Mouse (Mus musculus) urinary bladder, postnatal 25 days (tissue): Measurements from ENCODE around the gene BC049762.

ENCODE experiments used
- DNase-seq: peaks from one replicate; pipeline ENCODE4 v3.0.0; 2022; ENCODE audit warnings: low spot score

The BC049762 gene

DNA sequence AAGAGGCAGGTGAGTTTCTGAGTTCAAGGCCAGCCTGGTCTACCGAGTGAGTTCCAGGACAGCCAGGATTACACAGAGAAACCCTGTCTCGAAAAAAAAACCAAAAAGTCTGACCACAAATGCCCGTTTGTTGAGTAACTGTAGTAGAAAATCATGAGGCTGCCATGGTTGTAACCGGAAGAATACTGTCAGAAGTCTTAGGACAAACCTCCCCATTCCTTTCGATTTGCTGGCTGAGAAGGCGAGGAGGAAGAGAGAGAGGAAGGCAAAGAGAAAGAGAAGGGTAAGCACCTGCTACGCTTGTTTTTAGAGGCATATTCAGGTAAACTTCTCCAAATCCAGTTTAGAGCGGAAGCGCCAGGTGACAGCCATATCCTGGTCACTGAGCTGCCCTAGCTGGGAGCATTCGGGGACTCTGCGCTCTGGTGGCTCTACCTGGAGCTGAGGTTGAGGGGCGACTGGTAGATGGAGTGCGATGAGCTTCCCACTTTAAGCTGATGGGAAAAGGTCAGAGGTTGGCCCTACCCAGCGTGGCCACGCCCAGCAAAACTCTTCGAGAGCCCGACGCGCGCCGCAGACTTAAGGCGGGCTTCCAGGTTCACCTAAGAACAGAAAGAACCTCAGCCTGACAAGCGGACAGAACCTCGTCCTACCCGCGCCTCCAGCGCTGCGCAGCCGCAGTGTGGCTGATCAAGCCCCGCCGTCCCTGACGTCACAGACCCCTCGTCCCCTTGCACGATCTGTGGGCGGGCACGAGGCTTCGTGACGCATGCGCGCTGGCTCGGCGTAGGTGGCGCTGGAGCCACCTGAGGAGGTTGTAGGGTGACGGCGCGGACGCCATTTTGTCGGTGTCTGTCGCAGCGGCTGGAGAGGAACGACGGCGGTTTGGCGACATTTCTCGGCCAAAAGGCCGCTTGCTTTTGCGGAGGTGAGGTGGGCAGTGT, at the start of gene BC049762:
BC049762 (minus strand) TSS at position 705 of the 944 bp plus-strand sequence.
- DNase-seq, result peak; percentile 99

DNA sequence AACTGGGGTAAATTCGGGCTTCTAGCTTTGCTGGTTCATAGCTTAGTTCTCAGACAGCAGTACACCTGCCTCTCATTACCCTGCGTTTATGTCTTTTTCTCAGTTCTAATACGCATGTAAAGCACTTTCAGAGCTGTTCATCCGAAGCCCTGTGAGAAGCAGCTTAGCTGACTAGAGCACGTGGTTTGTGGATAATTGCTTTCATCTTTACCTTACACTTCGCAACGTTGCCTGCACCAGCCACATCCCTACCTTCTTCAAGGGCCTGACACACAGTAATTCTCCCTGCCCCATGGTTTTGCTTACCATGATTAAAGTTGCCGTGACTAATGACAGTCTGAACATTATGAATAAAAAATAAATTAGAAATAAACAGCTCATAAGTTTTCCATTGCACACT, 49.0 kb upstream of the BC049762 start:
- DNase-seq, result no peak

DNA sequence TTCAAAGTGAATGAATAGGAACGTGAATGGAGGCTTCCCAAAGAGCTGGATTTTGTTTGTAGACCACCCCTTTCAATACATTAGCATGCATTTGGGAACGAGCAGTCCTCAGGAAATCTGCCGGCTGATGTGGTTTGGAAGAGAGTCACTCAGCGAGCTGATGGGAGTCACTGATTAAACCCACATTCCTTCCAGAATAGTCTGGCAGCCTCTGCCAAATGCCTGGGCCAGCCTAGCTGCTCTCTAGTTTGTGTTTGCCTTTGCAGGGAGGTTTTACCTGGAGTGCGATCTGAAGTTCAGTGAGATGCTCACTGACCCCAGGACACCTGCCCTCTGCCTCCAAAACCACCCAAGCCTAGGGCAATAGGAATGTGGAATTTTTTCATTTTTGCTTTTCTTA, 45.5 kb upstream of the BC049762 start:
- no peak for DNase-seq

DNA sequence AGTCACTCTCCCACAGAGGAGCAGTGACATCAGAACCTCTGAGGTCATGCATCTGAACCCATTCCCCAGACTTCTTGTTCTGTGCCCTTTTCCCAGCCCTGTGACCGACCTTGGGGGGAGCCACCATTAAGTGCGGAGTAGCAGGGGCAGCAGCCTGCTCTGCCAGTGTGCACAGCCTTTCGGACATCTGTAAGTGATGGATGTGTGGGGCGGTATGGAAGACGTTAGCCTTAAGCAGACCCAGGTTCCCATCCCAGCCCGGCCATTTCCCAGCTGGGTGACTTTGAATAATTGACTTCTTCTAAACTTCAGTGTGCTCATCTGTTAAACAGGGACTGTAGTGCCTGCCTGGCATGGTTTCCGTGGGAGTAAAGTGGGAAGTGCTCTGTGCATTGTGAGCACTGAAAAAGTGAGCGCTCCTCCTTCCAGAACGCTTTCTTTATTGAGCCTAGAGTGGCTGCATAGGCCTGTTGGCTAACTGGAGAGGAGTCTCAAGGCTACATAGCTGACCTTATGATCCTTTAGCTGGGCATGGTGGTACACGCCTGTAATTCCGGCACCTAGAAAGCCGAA, 41.2 kb upstream of the BC049762 start:
- no peak for DNase-seq

DNA sequence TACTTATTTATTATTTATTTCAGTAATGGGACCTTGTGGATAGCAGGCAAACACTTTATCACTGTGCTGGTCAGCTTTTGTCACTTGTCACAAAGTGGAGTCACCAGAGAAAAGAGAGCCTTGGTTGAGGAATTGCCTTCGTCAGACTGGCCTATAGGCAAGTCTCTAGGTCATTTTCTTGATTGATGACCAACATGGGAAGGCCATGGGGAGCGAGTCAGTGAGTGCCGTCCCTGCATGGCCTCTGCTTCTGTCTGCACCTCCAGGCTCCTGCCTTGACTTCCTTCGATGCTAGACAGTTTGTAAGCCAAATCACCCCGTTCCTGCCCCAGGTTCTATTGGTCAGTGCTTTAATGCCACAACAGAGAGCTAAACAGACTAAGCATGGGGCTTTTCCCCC, 39.5 kb upstream of the BC049762 start:
- no peak for DNase-seq

DNA sequence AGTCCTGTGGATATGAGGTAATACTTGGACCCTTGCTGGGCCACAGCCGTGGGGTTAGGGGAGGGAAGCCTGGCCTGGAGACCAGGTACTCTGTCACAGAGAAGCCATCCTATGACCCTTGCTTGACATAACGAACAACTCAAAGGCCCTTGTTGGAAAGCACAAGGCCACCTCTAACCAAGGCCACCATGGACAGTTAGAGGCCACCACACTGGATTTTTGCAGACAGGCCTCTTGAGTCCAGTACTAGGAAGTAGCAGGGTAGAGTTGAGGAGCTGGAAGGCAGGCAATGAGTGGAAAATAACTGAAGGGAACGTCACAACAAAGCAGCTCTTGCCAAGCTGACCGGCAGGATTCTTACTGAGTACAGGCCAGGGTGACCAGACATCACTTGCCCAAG, 35.8 kb upstream of the BC049762 start:
- no peak for DNase-seq

DNA sequence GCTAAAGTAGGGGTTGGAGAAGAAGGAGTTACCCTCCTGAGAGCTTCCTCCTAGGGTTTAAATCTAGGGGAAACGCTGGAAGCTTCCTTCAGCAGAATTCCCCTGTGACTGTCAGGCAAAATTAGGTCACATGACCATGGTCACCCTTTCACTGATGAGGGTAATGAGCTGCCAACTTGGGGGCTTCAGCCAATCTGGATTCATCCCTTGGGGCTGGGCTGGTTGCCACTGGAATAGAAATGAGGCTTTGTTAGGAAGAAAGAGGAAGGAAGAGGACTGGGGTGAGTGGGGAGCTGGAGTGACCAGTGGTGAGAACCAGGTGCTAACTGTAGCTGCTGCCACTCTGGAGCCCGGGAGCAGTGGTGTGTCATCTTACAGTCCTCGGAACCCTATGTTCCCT, 32.9 kb upstream of the BC049762 start:
- DNase-seq, result no peak

DNA sequence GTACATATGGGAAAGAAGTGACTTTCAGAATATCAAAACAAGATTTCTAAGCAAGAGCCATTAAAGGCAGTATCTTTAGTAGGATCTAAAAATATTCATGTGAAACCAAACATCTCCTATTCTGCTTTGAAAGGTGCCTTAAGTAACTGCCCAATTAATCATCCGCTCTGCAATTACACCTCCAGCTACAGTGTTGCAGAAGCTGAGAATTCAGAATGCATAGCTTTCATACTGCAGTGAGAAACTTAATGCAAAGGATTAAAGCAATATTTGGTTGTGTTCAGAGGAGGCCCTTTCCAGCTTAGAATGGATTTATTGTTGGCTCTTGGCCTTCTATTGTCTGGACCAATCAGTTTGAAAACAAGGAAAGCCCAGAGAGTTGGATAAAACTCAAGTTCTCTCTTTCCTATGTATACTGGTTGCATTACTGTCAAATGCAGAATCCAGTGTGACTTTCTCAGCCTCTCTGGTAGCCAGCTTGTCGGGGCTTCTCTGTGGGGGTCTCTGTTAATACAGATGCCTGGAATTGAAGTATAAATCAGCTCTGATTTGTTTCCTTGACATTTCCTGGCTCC, 31.2 kb upstream of the BC049762 start:
- DNase-seq, result no peak

DNA sequence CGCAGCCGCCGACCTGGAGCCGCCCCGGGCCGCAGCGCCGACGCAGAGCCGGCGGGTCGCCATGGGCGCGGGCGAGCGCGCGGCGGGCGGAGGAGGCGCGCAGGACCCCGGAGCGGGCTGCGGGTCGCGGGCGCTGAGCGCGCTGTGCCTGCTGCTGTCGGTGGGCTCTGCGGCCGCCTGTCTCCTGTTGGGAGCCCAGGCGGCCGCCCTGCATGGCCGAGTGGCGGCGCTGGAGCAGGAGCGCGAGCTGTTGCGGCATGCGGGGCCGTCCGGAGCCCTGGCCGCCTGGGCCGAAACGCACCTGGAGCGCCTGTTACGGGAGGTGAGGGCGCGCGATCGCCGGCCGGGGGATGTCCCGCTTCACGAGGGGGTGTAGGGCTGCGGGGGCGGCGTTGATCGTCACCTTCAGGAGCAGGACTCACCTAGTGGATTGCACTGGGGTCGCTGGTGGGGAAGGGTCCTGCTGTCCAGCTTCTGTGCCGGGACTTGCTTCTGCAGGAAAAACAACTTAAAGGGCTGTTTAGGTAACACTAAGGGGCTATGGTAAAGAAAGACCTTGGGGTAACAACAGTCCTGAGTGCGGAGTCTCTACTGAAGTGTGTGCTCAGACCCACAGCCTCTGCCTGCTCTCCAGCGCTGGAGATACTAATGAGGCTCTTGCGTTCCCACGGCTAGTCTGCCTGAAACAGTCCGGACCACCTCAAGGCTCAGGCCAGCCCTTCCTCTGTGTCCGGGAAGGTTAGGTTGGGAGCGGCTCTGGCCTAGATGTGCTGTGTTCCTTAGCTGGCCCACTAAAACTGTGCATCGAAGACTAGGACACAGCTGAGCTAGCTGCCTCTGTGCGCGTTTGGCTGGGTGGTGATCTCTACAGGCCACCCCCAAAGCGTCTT, 27.5 kb upstream of the BC049762 start:
- peak; percentile 18 for DNase-seq

DNA sequence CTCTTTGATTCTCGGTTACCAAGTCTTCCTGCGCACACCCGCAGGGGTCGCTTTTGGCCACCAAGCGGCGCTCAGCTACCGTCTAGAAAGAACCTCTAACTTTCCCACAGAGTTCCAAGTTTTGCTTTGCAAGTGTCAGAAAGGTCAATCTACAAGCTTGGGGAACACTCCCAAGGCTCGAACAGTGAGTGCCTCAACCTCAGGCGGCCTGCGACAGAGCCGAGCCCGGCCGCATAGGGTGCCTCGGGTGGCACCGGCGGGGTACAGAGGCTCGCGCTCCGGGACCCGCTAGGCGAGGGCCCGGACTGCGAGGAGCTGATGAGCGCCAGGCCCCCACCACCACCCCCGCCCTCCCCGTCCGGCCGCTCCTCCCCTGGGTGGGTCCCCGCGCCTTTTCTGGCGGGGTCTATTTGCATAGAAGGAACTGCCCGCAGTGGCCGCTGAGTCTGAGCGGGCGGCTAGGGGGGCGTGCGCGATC, 26.8 kb upstream of the BC049762 start, which contains the start of gene Col23a1:
Col23a1 (plus strand) TSS at position 357 of the 478 bp plus-strand sequence.
- DNase-seq, result peak; percentile 48

DNA sequence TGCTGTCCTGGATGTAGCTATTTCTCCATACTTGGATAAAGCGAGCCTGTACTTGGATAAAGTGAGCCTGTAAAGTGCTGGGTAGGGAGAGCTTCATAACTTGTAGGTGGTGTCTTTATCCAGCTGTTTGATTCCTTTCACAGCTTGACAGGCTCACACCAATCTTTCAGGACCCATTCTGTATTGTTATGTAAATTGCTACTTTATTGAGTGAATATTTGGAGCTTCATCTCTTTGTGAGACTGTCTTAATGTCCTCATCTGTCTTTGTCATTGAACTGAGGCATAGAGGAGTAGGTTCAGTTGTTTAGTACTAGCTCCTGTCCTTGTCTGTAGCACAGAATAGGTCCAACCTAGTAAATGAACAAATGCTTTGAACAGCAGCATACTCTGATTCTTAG, 11.6 kb upstream of the BC049762 start:
- DNase-seq, result no peak

DNA sequence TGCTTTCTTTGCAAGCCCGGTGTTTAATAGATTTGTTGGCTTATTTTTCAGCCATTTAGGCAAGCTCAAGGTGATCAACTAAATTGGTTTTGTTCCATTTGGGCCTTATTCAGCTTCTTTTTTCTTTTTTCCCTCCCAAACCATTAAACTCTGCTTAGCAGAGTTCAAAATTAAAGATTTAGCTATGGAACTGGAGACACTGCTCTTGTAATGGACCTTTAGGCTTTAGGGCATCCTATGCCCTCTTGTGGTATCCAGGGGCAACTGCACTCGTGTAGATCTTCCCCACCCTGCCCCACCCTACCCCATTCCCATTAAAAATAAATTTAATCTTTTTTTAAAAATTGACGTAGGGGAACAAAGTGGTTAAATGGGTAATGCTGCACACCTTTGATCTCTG, 2.5 kb upstream of the BC049762 start:
- no peak for DNase-seq

DNA sequence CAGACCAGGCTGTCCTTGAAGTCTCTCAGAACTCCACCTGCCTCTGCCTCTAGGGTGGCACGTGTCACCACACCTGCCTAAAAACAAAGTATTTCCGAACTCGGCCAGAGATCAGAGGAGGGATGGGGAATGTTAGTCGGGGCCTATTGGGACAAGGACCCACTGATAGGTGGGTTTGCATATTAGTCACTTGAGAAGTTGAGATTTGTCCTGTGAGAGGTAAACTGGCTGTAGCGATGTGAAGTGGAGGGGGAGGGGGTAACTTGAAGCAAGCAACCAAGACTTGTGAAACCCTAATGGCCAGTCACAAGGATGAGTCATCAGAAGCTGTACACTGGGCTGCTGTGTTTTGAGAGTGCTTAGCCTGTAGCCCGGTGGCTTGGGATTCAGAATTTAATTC, 1.5 kb upstream of the BC049762 start:
- peak; percentile 19 for DNase-seq

DNA sequence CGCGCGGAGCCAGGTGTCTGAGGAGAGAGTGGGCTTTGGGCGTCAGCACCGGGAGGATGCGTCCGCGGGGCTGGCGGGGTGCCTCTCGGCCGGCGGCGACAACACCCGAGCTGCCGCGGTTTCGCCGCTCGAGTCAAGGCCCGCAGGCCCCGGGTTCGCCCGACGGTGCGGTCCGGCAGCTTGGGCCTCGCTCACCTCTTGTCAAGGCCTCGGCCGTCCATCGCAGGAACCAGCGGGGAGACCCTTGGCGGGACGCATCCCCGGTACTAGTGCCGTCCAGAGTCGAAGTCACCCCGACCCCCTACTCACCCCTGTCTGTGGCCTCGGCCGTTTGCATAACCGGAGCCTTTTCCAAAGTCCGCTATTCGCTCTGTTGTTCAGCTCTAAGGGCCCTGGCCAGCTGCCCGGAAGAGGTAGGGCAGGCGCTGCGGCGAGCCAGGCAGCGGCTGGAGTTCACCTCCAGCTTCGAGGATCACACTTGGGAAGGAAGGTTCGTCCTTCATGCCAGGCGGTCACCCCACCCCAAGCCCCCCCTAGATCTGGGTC, 513 bp upstream of the BC049762 start:
- DNase-seq, result peak; percentile 55

DNA sequence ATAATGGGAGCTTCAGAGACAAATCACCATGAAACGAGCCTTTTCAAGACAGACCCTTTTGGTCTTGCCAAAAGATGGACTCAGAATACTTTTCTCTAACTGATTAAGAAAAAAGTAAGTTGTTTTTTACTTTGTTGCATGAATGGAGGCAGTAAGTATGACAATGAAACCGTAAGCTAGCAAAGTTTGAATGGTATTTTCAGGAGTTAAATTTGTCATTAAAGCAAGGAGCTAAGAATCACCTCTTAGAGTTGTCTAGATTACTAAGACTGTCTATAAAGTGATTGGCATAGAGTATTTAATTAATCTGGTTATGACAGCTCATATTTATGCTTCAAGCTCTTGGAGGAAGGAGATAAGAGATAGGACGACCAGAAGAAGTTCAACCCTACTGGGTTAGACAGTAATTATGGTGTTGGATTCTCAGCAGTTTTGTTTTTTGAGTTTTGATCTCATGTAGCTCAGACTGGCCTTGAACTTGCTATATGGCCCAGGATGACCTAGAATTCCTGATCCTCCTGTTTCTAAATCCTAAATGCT, 1.1 kb downstream of the BC049762 start, which contains the start of gene Clk4:
Clk4 (plus strand) TSS at position 51 of the 540 bp plus-strand sequence.
- no peak for DNase-seq

DNA sequence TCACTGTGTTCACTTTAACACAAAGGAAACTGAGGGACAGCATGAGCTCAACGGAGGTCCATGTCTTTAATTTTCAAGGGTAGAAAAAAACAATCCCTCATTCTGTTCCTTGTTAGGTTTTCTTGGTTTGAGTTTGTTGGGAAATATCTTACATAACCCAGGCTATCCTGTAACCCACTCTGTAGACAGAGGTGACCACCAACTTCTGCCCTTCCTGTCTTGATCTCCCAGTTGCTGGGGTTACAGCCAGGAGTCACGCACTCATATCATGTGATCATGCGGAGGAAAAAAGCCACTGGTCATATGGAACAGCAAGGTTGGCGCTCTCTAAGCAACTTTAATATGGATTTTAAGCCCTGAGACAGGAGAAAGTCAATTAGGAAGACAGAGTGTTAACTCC, 5.8 kb downstream of the BC049762 start:
- no peak for DNase-seq

DNA sequence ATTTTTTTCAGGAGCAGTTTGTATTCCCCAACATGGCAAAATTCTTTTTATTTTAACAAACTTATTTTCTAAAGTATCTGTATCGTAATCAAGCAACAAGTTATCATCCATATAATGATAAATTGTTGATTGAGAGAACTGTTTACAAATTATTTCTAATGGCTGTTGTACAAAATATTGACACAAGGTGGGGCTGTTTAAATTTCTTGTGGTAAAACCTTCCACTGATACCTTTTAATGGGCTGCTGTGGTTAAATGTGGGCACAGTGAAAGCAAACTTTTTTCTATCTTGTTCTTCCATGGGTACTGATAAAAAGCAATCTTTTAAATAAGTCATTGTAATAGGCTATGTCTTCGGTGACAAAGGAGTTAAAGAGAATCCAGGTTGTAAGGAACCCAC, 19.9 kb downstream of the BC049762 start:
- DNase-seq, result no peak

DNA sequence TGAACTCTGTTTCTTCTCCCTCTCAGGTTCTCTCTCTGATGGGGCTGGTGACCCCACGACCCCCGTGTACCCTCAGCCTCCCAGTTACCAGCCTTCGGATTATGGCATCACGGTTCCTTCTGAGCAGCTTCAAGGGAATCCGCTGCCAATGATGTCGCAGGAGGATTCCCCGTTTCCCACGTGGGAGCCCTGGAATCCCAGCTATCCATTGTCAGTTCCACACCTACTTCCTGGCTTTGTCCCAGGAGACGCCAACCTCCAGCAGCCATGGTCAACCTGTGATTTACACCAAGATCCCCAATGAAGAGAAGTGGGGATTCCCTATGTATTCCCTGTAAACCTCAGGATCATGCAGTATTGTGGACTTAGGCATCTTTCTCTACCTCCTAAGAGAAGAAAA, 28.2 kb downstream of the BC049762 start:
- DNase-seq, result no peak

DNA sequence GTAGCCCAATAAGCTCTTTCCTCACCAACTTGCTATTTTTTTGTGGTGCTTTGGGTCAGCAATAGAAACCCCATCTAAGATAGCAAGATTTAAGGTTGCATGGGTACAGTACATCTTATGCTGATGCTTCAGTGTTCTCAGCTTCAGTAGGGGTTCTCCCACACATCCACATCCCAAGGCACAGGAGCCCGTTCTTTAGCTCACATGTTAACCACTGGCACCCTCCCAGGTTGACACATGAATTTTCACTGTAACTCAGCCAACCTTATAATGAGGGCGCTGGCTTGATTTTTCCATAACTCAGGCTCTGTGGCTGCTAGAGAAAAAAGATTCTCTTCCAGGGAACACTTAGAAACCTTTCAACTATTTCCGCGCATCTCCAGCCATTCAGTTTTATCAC, 35.7 kb downstream of the BC049762 start:
- no peak for DNase-seq

DNA sequence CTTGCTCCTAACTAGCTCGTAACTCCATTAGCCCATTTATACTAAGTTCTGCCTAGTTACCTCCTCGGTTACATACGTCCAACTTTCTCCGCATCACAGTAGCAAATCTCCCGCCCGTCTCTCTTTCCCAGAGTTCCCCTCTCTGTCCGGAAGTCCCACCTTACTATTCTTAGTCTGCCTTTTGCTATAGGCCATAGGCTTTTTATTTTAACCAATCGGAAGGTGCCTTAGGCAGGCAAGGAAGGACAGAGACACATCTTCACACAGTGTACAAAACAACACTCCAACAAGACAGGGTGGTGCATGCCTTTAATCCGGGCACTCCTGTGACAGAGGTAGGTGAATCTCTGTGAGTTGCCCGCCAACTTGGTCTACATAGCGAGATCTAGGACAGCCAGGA, 42.5 kb downstream of the BC049762 start, which contains the start of gene Gm12569:
Gm12569 (plus strand) TSS at position 166 of the 400 bp plus-strand sequence.
- DNase-seq, result no peak

DNA sequence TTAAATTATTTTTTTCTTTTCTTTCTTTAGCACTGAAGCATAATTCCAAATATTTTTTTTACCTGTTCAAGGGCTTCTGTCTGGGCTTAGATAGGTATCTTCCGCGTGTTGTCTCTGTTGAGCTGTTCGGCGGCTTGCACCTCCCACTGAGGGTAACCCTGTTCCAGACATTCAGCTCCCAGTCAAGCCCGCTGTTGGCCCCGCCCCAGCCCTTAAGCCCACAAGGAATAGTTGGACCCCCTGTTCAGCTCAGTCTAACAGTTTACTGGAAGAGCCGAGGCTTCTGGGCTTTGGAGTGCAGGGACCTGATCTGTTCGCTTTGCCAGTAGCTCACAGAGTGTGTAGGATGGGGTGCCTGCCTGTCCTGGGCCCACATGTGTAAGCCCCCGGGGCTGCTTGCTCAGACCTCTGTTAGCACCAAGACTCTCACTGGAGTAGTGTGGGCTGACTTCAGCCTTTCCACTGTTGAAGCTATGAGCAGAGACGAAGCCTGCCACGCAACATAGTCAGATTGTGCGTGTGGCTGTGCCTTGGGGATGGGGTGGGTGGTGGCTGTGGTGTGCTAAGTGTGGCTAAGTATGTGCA, 43.4 kb downstream of the BC049762 start:
- no peak for DNase-seq
